Mouse (Mus musculus) kidney, adult 2 months (tissue): ENCODE measurements around the gene Ranbp17.

Experiments
- CTCF ChIP-seq: fragments of 200-500 bp; conservative IDR thresholded peaks from 2 replicates; pipeline ENCODE4 v1.5.1; 2011; ENCODE audit warnings: low read depth, mild to moderate bottlenecking, control low read depth, low read length, moderate library complexity, mixed read lengths; ENCODE audit not compliant: insufficient read depth, insufficient read length
- POLR2A ChIP-seq: fragments of 200-500 bp; IDR thresholded peaks from one replicate; pipeline ENCODE4 v1.6.1; 2011; ENCODE audit warnings: low read depth, low read length, control low read depth

DNA sequence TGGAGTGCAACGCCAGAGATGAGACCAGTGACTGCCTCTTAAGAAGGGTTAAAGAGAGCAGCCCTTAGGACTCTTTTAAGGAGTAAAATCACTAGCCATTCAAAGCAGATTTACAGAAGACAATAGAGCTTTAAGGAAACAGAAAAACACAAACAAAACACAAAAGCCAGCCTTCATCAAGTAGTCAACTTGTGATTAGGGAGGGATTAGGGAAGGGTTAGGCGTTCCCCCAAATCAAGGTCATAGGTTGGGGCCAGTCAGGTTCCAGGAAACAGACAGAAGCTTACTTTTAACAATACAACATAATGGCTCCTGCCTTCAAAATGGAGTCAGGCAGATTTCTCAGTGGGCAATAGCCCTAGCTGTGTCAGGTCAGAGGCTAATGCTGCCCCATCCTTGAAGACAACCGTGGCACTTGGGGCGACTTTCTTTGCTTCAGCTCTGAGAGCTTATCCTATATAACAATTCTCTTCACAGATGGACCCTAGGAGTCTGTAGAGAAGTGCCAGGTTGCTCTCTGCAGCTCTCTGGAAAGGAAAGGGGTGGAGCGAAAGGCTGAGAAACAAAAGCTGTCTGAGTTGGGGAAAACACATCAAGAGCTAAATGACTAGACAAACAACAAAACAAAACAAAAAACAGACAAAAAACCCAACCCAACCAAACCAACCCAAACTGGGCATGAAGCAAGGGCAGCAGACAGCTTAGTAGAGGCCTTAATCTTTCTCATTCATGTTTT, 24.0 kb upstream of the Ranbp17 start:
- TF ChIP-seq POLR2A, result no peak
- TF ChIP-seq CTCF, result no peak
